Mouse (Mus musculus) MEL (cell line): Measurements from ENCODE around the gene Sox12.

Source experiments
- CTCF ChIP-seq, 3 experiments: IDR thresholded peaks in 2 of 3; conservative IDR thresholded peaks in 1 of 3; 2 replicates each; pipeline ENCODE4 v1.5.1; 2011 to 2012; ENCODE audit warnings: low read length in 3 of 3, low read depth in 2 of 3, mild to moderate bottlenecking in 2 of 3, improper control_type of control experiment in 1 of 3, inconsistent platforms in 1 of 3, mixed read lengths in 1 of 3, moderate library complexity in 1 of 3; ENCODE audit not compliant: control insufficient read depth in 1 of 3, insufficient read depth in 1 of 3, poor library complexity in 1 of 3, severe bottlenecking in 1 of 3
- KAT2A ChIP-seq: conservative IDR thresholded peaks from 2 replicates; pipeline ENCODE4 v1.6.1; 2012; ENCODE audit warnings: low read depth, low read length, improper control_type of control experiment, inconsistent platforms
- NELFE ChIP-seq: IDR thresholded peaks from 2 replicates; pipeline ENCODE4 v1.6.1; 2011; ENCODE audit warnings: low read depth, low read length, improper control_type of control experiment
- RAD21 ChIP-seq: IDR thresholded peaks from 2 replicates; pipeline ENCODE4 v1.6.1; 2011; ENCODE audit warnings: mild to moderate bottlenecking, low read depth, low read length, improper control_type of control experiment

DNA sequence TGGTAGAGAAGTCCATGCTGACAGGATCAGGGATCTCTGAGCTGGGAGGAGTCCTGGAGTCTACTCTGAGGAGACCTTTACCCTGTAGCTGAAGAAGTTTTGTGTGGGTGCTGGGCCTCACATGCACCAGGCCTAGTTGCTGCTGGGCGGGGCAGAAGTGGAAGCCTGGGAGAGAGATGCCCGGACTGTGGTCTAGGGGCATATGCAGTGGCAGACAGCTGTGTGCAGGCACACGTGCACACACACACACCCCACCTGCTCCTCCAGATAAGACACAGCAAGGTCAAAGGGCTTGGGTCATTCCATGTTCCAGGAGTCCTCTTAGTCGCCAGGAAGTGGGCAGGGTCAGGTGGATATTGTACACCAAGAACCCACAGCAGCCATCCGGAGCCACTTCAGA lies 38.2 kb downstream of the Sox12 start:
- TF ChIP-seq CTCF (IDR thresholded peaks at IDR 0.05 in 2 of 3, conservative IDR thresholded peaks at IDR 0.05 in 1 of 3; ENCODE audit: control insufficient read depth in 1 of 3, insufficient read depth in 1 of 3, low read depth in 2 of 3, low read length in 3 of 3, poor library complexity in 1 of 3, severe bottlenecking in 1 of 3) (no peak), KAT2A (no peak), NELFE (no peak), RAD21 (no peak)
